Mouse (Mus musculus) urinary bladder, adult 18-20 months (tissue): ENCODE data around the gene 2810408A11Rik.
A peak's percentile ranks its signal among the peaks of the same experiment; 100 is the strongest.

ENCODE experiments used
- DNase-seq, 2 experiments: peaks; one replicate each; pipeline ENCODE4 v3.0.0; 2022; ENCODE audit warnings: low spot score in 2 of 2, mixed read lengths in 2 of 2

Gene 2810408A11Rik

GRCm38 (mm10) chr11:69900471-69901405 is at the start of gene 2810408A11Rik, which contains the start of gene Neurl4:
Gene 2810408A11Rik (minus strand): TSS chr11:69900987.
Gene Neurl4 (plus strand): TSS chr11:69901072.
- DNase-seq: peak; percentile 79 to 89

GRCm38 (mm10) chr11:69948763-69949150 is 48.0 kb upstream of the 2810408A11Rik start:
- peak; percentile 75 to 76 for DNase-seq

GRCm38 (mm10) chr11:69948066-69948762 is 47.4 kb upstream of the 2810408A11Rik start, which contains the start of gene Slc2a4:
Gene Slc2a4 (minus strand): TSS chr11:69948188.
- peak; percentile 74 to 84 for DNase-seq

- no peak for DNase-seq
Observed at GRCm38 (mm10) chr11:69947337-69948065, 46.7 kb upstream of the 2810408A11Rik start.

- no peak for DNase-seq
Observed at GRCm38 (mm10) chr11:69945997-69946891, 45.5 kb upstream of the 2810408A11Rik start.

GRCm38 (mm10) chr11:69945216-69945615 is 44.4 kb upstream of the 2810408A11Rik start:
- no peak for DNase-seq

- DNase-seq: no peak
Observed at GRCm38 (mm10) chr11:69940962-69941361, 40.2 kb upstream of the 2810408A11Rik start.

- no peak for DNase-seq
Observed at GRCm38 (mm10) chr11:69939731-69940130, 38.9 kb upstream of the 2810408A11Rik start.

GRCm38 (mm10) chr11:69939181-69939580 is 38.4 kb upstream of the 2810408A11Rik start:
- no peak for DNase-seq

- DNase-seq: no peak
Observed at GRCm38 (mm10) chr11:69938401-69938979, 37.7 kb upstream of the 2810408A11Rik start.

GRCm38 (mm10) chr11:69937834-69938233 is 37.0 kb upstream of the 2810408A11Rik start:
- no peak for DNase-seq

- no peak for DNase-seq
Observed at GRCm38 (mm10) chr11:69937385-69937784, 36.6 kb upstream of the 2810408A11Rik start.

- DNase-seq: no peak
Observed at GRCm38 (mm10) chr11:69936714-69937347, 36.0 kb upstream of the 2810408A11Rik start.

GRCm38 (mm10) chr11:69936156-69936555 is 35.4 kb upstream of the 2810408A11Rik start:
- no peak for DNase-seq

- DNase-seq: peak; percentile 75 to 87
Observed at GRCm38 (mm10) chr11:69935137-69935879, 34.5 kb upstream of the 2810408A11Rik start, which contains the start of gene Ybx2. Gene Ybx2 (plus strand): TSS chr11:69935796.

GRCm38 (mm10) chr11:69934681-69935080 is 33.9 kb upstream of the 2810408A11Rik start:
- no peak for DNase-seq

GRCm38 (mm10) chr11:69934169-69934568 is 33.4 kb upstream of the 2810408A11Rik start:
- peak; percentile 80 to 92 for DNase-seq

- no peak for DNase-seq
Observed at GRCm38 (mm10) chr11:69933066-69933465, 32.3 kb upstream of the 2810408A11Rik start.

GRCm38 (mm10) chr11:69932254-69932653 is 31.5 kb upstream of the 2810408A11Rik start:
- DNase-seq: no peak
